Mouse (Mus musculus) leukemia stem cell, adult 10-12 weeks (primary cell): Measurements from ENCODE around the gene Nabp1. TPM values are rescaled to one million over a fixed set of nuclear protein-coding genes. Genes with fewer than 3 reads are reported as not detected.

Source experiments
- polyA plus RNA-seq: library from polyadenylated mRNA; stranded (reverse); fragments of >175 nt; gene quantifications from 2 replicates; pipeline ENCODE4 v1.2.3, GENCODE M21; 2012; ENCODE audit warnings: low replicate concordance

Nabp1 gene
- polyA plus RNA-seq, result 3.9 and 4.2 TPM in 2 replicates

GRCm38 (mm10) chr1:51478262-51479026 lies at the start of gene Nabp1:
Nabp1 (minus strand) TSS chr1:51478425.

Other genes with a start within 250 kb of the Nabp1 start
- gene Cavin2, start 189.3 kb downstream of the Nabp1 start, polyA plus RNA-seq, result 0.21 and 1.2 TPM in 2 replicates